Mouse (Mus musculus): ENCODE results near the gene Fam114a1.

GRCm38 (mm10) chr5:64969861-64970771 is at the start of gene Fam114a1:
- TF ChIP-seq POLR2A (IDR thresholded peaks at IDR 0.05; ENCODE audit: extremely low read depth, insufficient read depth, low read length) (no peak), CTCF (IDR thresholded peaks at IDR 0.05; ENCODE audit: extremely low read depth, insufficient read depth, low read length) (no peak)
